Mouse (Mus musculus) stomach, embryonic 16.5 days (tissue): ENCODE data around the gene Pip4p1. TPM values are rescaled to one million over a fixed set of nuclear protein-coding genes. Genes with fewer than 3 reads are reported as not detected.
A peak's percentile ranks its signal among the peaks of the same experiment; 100 is the strongest.
"Not testable (repeated sequence)": the region's sequence is repeated elsewhere in the genome, so short reads cannot be mapped to it uniquely, and the experiment has no call there.

Source experiments
- ATAC-seq: fragments of 200-750 bp; cut with Nextera tagmentation; 2 replicates; pipeline ENCODE4 v1.8.0; 2017; ENCODE audit warnings: moderate number of reproducible peaks, moderate TSS enrichment; ENCODE audit not compliant: insufficient read depth, low FRiP score
- H3K27ac ChIP-seq: fragments of 300-500 bp; sonication (generic); 2 replicates; pipeline ENCODE4 v1.5.1; 2014; ENCODE audit warnings: low read length
- H3K27me3 ChIP-seq: fragments of 300-500 bp; sonication (generic); 2 replicates; pipeline ENCODE4 v1.6.1; 2014; ENCODE audit warnings: low read length, control low read depth, mixed read lengths; ENCODE audit not compliant: control insufficient read depth, insufficient read depth
- H3K36me3 ChIP-seq: fragments of 300-500 bp; sonication (generic); 2 replicates; pipeline ENCODE4 v1.6.1; 2014; ENCODE audit warnings: low read length; ENCODE audit not compliant: control insufficient read depth, insufficient read depth
- H3K4me1 ChIP-seq: fragments of 300-500 bp; sonication (generic); 2 replicates; pipeline ENCODE4 v1.6.1; 2014; ENCODE audit warnings: low read length, control low read depth, mixed read lengths; ENCODE audit not compliant: control insufficient read depth, insufficient read depth
- H3K4me2 ChIP-seq: fragments of 300-500 bp; sonication (generic); 2 replicates; pipeline ENCODE4 v1.6.1; 2014; ENCODE audit warnings: low read depth, low read length, mixed read lengths
- H3K4me3 ChIP-seq: fragments of 300-500 bp; sonication (generic); replicated peaks from 2 replicates; pipeline ENCODE4 v1.5.1; 2014; ENCODE audit warnings: mild to moderate bottlenecking, low read length
- H3K9ac ChIP-seq: fragments of 300-500 bp; sonication (generic); 2 replicates; pipeline ENCODE4 v1.6.1; 2014; ENCODE audit warnings: low read length
- H3K9me3 ChIP-seq: fragments of 300-500 bp; sonication (generic); replicated peaks from 2 replicates; pipeline ENCODE4 v1.6.1; 2016; ENCODE audit warnings: low read length, control low read depth; ENCODE audit not compliant: control insufficient read depth
- WGBS: fragments of 180-500 bp; shearing (Covaris S2); extraction: QIAGEN DNeasy Blood & Tissue Kit; methylation state at CpG from one replicate; pipeline ENCODE4 v1.1.7; 2014; 5-methylcytosine and 5-hydroxymethylcytosine counted together
- polyA plus RNA-seq: library from polyadenylated mRNA; unstranded; fragments of >200 nt; fragmentation: Nextera tagmentation; extraction: Ambion mirVana; gene quantifications from 2 replicates; pipeline ENCODE4 v1.2.1, GENCODE M21; 2015

Gene Pip4p1
- polyA plus RNA-seq, 1 experiment from 2014 or later = 47.6 TPM

DNA sequence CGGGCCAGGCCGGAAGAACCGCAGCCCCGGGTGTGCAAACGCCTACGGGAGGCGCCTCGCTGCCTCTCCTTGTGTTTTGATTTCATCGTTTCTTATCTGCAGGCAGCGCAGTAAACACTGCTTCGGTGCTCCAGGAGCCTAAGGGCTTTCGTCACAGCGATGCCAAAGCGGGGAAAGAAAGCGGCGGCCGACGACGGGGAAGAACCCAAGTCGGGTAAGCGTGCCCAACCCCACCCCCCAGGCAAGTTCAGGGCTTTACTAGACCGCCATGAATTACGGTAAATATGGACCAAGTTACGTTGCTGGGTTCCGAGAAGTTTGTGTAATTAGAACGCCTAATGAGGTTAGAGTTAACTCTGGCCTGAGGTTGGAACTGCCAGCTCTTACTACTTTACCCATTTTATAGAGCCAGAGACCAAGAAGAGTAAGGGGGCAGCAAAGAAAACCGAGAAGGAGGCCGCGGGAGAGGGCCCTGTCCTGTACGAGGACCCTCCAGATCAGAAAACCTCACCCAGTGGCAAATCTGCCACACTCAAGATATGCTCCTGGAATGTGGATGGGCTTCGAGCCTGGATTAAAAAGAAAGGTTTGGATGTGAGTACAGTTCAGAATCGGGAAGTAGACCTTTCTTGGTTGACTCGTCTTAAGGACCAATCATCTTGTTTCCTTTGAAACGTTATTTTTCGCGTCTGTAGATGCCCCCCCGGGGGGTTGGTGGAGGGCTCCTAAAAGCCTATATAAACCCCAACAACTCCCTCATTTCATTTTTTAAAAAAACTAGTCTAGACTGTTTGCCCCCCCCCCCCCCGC is 5.3 kb downstream of the Pip4p1 start:
- 1% methylated on average over 38 of the region's 38 CpGs for WGBS
- Histone ChIP-seq H3K27me3 (no peaks in the 10 kb centered on the region), H3K4me1 (peaks cover 17% of the 10 kb centered on the region), H3K4me2 (peak overlapping the region; percentile 71), H3K9ac (peak overlapping the region; percentile 87), H3K36me3 (peaks cover 19% of the 10 kb centered on the region; the same call in 1 of the 2 replicates), H3K4me3 (peak overlapping the region; percentile 95), H3K9me3 (no peaks in the 10 kb centered on the region), H3K27ac (peak overlapping the region; percentile 94)
- peak; percentile 20 for ATAC-seq

DNA sequence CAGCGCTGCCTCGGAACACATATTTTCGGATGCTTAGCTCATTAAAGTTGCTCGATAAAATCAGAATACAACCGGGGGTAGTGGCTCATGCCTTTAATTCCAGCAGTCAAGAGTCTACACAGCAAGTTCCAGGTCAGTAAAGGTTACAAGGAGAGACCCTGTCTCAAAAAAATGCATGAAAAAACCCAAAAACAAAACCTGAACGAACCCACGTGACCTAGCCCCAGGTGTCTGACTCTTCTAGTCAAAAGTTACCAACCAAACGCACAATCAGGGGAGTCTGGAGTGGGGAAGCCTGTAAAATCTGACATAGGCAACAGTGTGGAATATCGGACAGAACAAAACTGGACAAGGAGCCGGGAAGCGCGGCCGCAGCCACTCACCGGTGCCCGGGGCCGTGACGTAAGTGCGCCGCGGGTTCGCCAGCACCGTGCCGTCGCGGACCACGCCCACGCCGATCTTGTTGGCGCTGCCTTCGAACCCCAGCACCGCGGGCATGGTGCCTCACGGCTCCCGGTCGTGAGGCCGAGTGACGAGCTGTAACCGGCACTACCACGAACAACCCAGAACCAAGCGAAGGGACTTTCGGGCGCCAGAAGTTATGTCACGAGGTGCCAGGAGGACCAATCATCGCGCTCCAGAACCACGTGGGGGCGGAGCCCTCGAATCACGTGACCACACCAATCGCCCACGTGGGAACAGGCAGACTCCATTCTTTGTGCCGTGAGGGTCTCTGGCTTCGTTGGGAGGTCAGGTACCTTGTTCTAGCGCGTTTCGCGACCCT is 6.2 kb downstream of the Pip4p1 start, which contains the start of the genes Osgep and Apex1:
TSS of gene Osgep (minus strand) at position 613 of the 784 bp plus-strand sequence.
TSS of gene Apex1 (plus strand) at position 688 of the 784 bp plus-strand sequence.
- Histone ChIP-seq H3K27ac (peak within 1 kb of the TSS; percentile 94), H3K4me1 (peaks cover 10% of the 10 kb centered on the region), H3K36me3 (peaks cover 19% of the 10 kb centered on the region; the same call in 1 of the 2 replicates), H3K9me3 (no peaks in the 10 kb centered on the region), H3K4me3 (peak within 1 kb of the TSS; percentile 95), H3K9ac (peak within 1 kb of the TSS; percentile 87), H3K4me2 (peak within 1 kb of the TSS; percentile 71), H3K27me3 (no peaks in the 10 kb centered on the region)
- WGBS = under 1% methylated on average over 57 of the region's 57 CpGs
- peak; percentile 96 for ATAC-seq

GRCm38 (mm10) chr14:50923437-50923836 is 7.2 kb downstream of the Pip4p1 start:
- Histone ChIP-seq H3K27ac (peak overlapping the region; percentile 94; the same call in 1 of the 2 replicates), H3K36me3 (peaks cover 13% of the 10 kb centered on the region; the same call in 1 of the 2 replicates), H3K4me2 (peak overlapping the region; percentile 71), H3K9ac (peak overlapping the region; percentile 87), H3K4me3 (peak overlapping the region; percentile 95)
- H3K4me1 ChIP-seq, H3K9me3 ChIP-seq, H3K27me3 ChIP-seq, ATAC-seq: not testable (repeated sequence)
- WGBS = 63% methylated on average over 1 of the region's 1 CpGs

DNA sequence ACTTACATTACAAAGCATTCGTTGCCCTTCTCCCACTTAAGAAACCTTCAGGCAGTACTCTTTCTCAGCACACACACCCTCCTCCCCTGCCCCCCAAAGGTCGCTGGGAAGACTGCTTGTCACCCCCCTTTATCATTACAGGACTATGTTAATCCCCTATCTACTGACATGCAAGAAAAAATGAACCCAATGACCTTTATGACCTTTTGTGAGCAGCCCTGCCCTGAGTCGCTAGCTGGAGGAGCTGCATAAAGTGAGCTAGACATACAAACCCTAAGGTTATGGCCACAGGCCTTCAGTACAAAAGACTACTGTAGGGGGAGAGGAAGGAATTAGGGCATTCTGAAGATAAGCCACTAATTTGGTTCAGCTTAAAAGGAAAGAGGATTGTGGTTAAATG is 19.3 kb downstream of the Pip4p1 start:
- no peak overlapping the region for H3K27ac ChIP-seq
- no peaks in the 10 kb centered on the region for H3K4me1 ChIP-seq
- H3K27me3 ChIP-seq = no peaks in the 10 kb centered on the region
- ATAC-seq = no peak
- 48% methylated on average over 3 of the region's 3 CpGs for WGBS
- peaks cover 17% of the 10 kb centered on the region; the same call in 1 of the 2 replicates for H3K36me3 ChIP-seq
- H3K9ac ChIP-seq = no peak overlapping the region
- H3K4me2 ChIP-seq = no peak overlapping the region
- H3K9me3 ChIP-seq = no peaks in the 10 kb centered on the region
- H3K4me3 ChIP-seq = no peak overlapping the region

- ATAC-seq = no peak
- Histone ChIP-seq H3K27me3 (no peaks in the 10 kb centered on the region), H3K36me3 (peaks cover 10% of the 10 kb centered on the region; the same call in 1 of the 2 replicates), H3K4me3 (no peak overlapping the region), H3K9me3 (no peaks in the 10 kb centered on the region), H3K9ac (no peak overlapping the region), H3K4me1 (no peaks in the 10 kb centered on the region), H3K4me2 (no peak overlapping the region), H3K27ac (no peak overlapping the region)
- WGBS = 73% methylated on average over 4 of the region's 4 CpGs
Observed at GRCm38 (mm10) chr14:50908126-50908525, 22.5 kb downstream of the Pip4p1 start.

GRCm38 (mm10) chr14:50905327-50905726 is 25.3 kb downstream of the Pip4p1 start:
- H3K4me2 ChIP-seq, H3K9ac ChIP-seq, H3K27me3 ChIP-seq, ATAC-seq, H3K36me3 ChIP-seq, H3K9me3 ChIP-seq, H3K4me1 ChIP-seq, H3K4me3 ChIP-seq, H3K27ac ChIP-seq: not testable (repeated sequence)

DNA sequence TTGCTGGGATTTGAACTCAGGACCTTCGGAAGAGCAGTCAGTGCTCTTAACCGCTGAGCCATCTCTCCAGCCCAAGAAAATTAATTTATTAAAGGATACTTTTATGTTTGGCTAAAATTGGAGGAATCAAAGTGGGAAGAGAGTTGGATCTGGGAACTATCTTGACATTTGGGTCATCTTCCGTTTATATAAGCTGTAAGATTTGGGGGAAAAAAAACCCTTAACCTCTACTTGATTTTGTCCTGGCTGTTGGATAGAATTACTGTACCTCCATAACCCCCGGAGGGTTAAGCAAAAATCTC is 25.9 kb downstream of the Pip4p1 start:
- Histone ChIP-seq H3K4me1 (no peaks in the 10 kb centered on the region), H3K9me3 (no peaks in the 10 kb centered on the region), H3K4me2 (no peak overlapping the region), H3K36me3 (no peaks in the 10 kb centered on the region), H3K4me3 (no peak overlapping the region), H3K27me3 (no peaks in the 10 kb centered on the region), H3K27ac (no peak overlapping the region), H3K9ac (no peak overlapping the region)
- no peak for ATAC-seq
- WGBS = 89% methylated on average over 4 of the region's 4 CpGs

GRCm38 (mm10) chr14:50903973-50904827 is 26.5 kb downstream of the Pip4p1 start:
- H3K27me3 ChIP-seq = no peaks in the 10 kb centered on the region
- no peaks in the 10 kb centered on the region for H3K36me3 ChIP-seq
- no peak overlapping the region for H3K27ac ChIP-seq
- no peaks in the 10 kb centered on the region for H3K4me1 ChIP-seq
- ATAC-seq = peak; percentile 83; the same call in 1 of the 2 replicates
- H3K4me2 ChIP-seq = peak overlapping the region; percentile 68
- peak overlapping the region; percentile 44 for H3K4me3 ChIP-seq
- H3K9ac ChIP-seq = peak overlapping the region; percentile 61
- no peaks in the 10 kb centered on the region for H3K9me3 ChIP-seq
- 6% methylated on average over 26 of the region's 26 CpGs for WGBS
